8 mouse cellular contexts compared by ENCODE assay signal in the genomic region with DNA sequence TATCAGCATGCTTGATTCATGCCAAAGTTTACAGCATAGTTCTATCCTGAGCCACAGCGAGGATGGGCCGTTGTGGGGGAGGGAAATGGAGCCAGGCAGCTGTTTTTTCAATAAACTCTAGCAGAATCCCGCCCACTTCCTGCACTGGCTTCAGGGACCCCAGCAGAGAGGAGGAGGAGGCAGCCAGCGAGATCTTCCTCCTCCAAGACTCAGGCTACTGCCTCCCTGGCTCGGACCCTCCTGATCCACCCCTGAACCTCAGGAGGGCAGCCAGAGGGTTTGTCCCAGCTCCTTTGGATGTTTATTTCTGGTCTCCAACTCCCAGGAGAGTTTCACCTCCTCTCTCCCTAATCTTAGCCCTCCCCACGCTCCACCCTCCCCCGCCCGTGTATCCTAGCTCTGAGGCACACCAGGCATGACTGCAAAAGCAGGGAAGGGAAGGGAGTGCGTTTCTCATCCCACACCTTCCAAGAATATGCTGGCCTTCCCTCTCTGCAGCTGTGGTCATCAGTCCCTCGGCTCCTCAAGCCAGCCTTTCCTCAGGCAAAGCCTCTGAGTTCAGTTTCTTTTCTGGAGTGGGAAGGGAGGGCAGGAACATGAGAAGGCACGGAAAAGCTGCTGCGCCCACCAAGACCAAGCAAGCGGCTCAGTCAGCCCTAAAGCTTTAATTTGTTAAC.
DNase-seq lines count a peak whose midpoint lies in the region; ATAC-seq lines count a peak whose summit lies in the region.

No protein-coding gene starts in this region.

- peak overlapping the region; percentile 47 for H3K9ac ChIP-seq in hindbrain, embryonic 14.5 days

- no peaks in the 10 kb centered on the region for H3K9me3 ChIP-seq in hindbrain, embryonic 14.5 days (ENCODE audit: control insufficient read depth, low read length)

- 4% methylated on average over 13 of the region's 13 CpGs for WGBS in hindbrain, embryonic 14.5 days

- no peaks in the 10 kb centered on the region for H3K27me3 ChIP-seq in hindbrain, embryonic 14.5 days (ENCODE audit: control insufficient read depth, insufficient read depth, low read length)

- H3K4me2 ChIP-seq in hindbrain, embryonic 14.5 days (replicated peaks), result peak overlapping the region; percentile 54

- no peaks in the 10 kb centered on the region for H3K36me3 ChIP-seq in hindbrain, embryonic 14.5 days (replicated peaks; ENCODE audit: control insufficient read depth, insufficient read depth)

- DNase-seq in CD8-positive naive resting alpha-beta T cell, adult 2 months (ENCODE audit: low read depth in 2 of 2, low spot score in 2 of 2), result peak; percentile 42 to 68
- peak; percentile 81 for DNase-seq in gastrocnemius, adult 18-20 months (ENCODE audit: low spot score)
- DNase-seq in hindbrain, embryonic 14.5 days (ENCODE audit: low spot score), result peak; percentile 55
- peak; percentile 44 to 71 for DNase-seq in left cerebral cortex, adult 9 months (ENCODE audit: low spot score in 2 of 2)
- DNase-seq in right cerebral cortex, postnatal 10 days (ENCODE audit: low spot score in 2 of 2), result peak; percentile 74 to 80
- peak; percentile 32 for DNase-seq in urinary bladder, adult 2 months (ENCODE audit: low spot score)

- peaks cover 5% of the 10 kb centered on the region for H3K4me1 ChIP-seq in brown adipose tissue, adult 24 weeks (ENCODE audit: control insufficient read depth, insufficient read depth, insufficient read length, low read length)
- H3K4me1 ChIP-seq in hindbrain, embryonic 14.5 days (replicated peaks; ENCODE audit: control insufficient read depth, insufficient read depth, low read length), result peaks cover 31% of the 10 kb centered on the region

- ATAC-seq in hindbrain, embryonic 14.5 days (ENCODE audit: low FRiP score), result peak; percentile 71; the same call in 1 of the 2 replicates
- peak; percentile 55 for ATAC-seq in megakaryocyte, adult 5-6 weeks (ENCODE audit: poor library complexity, severe bottlenecking)

- H3K4me3 ChIP-seq in brown adipose tissue, adult 24 weeks (ENCODE audit: insufficient read depth, low read depth, low read length), result peak overlapping the region; percentile 56
- H3K4me3 ChIP-seq in hindbrain, embryonic 14.5 days (replicated peaks; ENCODE audit: low read length), result peak overlapping the region; percentile 27

- H3K27ac ChIP-seq in brown adipose tissue, adult 24 weeks (replicated peaks; ENCODE audit: low read depth, low read length), result peak overlapping the region; percentile 86
- H3K27ac ChIP-seq in hindbrain, embryonic 14.5 days, result peak overlapping the region; percentile 65

Comparison
In these comparisons a context has a peak if more than half of its experiments do, and no peak if none do; other contexts are left out.
1. Peak in every context shown above with its lines: DNase-seq, ATAC-seq, H3K4me3 ChIP-seq and H3K27ac ChIP-seq.